Mouse (Mus musculus) embryonic facial prominence, embryonic 12.5 days (tissue): ENCODE measurements at regions not wholly inside any gene's neighbourhood (a gene's known extent, or its start where the extent isn't known, plus 50 kb on each side); places are given as distances from the start of the nearest gene placed in this dataset.

Source experiments
- ATAC-seq: fragments of 200-750 bp; cut with Nextera tagmentation; 2 replicates; pipeline ENCODE4 v1.8.0; 2017; ENCODE audit not compliant: insufficient number of reproducible peaks, insufficient read depth, low FRiP score, low TSS enrichment
- H3K27ac ChIP-seq: fragments of 300-500 bp; sonication (generic); 2 replicates; pipeline ENCODE4 v1.5.1; 2016; ENCODE audit warnings: mild to moderate bottlenecking
- H3K27me3 ChIP-seq: fragments of 300-500 bp; sonication (generic); 2 replicates; pipeline ENCODE4 v1.6.1; 2016; ENCODE audit warnings: mild to moderate bottlenecking, moderate library complexity
- H3K36me3 ChIP-seq: fragments of 300-500 bp; sonication (generic); 2 replicates; pipeline ENCODE4 v1.6.1; 2016; ENCODE audit warnings: mild to moderate bottlenecking
- H3K4me1 ChIP-seq: fragments of 300-500 bp; sonication (generic); 2 replicates; pipeline ENCODE4 v1.6.1; 2016
- H3K4me2 ChIP-seq: fragments of 300-500 bp; sonication (generic); replicated peaks from 2 replicates; pipeline ENCODE4 v1.6.1; 2016; ENCODE audit warnings: mild to moderate bottlenecking, moderate library complexity
- H3K4me3 ChIP-seq: fragments of 300-500 bp; sonication (generic); 2 replicates; pipeline ENCODE4 v1.5.1; 2016; ENCODE audit warnings: mild to moderate bottlenecking
- H3K9ac ChIP-seq: fragments of 300-500 bp; sonication (generic); 2 replicates; pipeline ENCODE4 v1.6.1; 2016; ENCODE audit warnings: mild to moderate bottlenecking, moderate library complexity
- H3K9me3 ChIP-seq: fragments of 300-500 bp; sonication (generic); 2 replicates; pipeline ENCODE4 v1.6.1; 2016; ENCODE audit warnings: mild to moderate bottlenecking, moderate library complexity
- WGBS: fragments of 180-500 bp; shearing (Covaris S2); methylation state at CpG from one replicate; pipeline ENCODE4 v1.1.7; 2016; 5-methylcytosine and 5-hydroxymethylcytosine counted together

GRCm38 (mm10) chr12:118784643-118785042, 61.5 kb upstream of the Sp8 start:
- H3K36me3 ChIP-seq = no peaks in the 10 kb centered on the region
- WGBS = 71% methylated on average over 1 of the region's 1 CpGs
- no peak overlapping the region for H3K9ac ChIP-seq
- ATAC-seq = no peak
- H3K4me2 ChIP-seq = no peak overlapping the region
- no peaks in the 10 kb centered on the region for H3K9me3 ChIP-seq
- no peak overlapping the region for H3K27ac ChIP-seq
- H3K4me3 ChIP-seq = no peak overlapping the region
- H3K4me1 ChIP-seq = no peaks in the 10 kb centered on the region
- no peaks in the 10 kb centered on the region for H3K27me3 ChIP-seq

GRCm38 (mm10) chr12:118781978-118782377, 64.2 kb upstream of the Sp8 start:
- 92% methylated on average over 3 of the region's 3 CpGs for WGBS
- no peak for ATAC-seq
- no peaks in the 10 kb centered on the region for H3K9me3 ChIP-seq

GRCm38 (mm10) chr12:118775463-118776064, 70.6 kb upstream of the Sp8 start:
- Histone ChIP-seq H3K4me2 (no peak overlapping the region), H3K27me3 (no peaks in the 10 kb centered on the region), H3K9me3 (no peaks in the 10 kb centered on the region), H3K4me1 (no peaks in the 10 kb centered on the region), H3K4me3 (no peak overlapping the region), H3K36me3 (no peaks in the 10 kb centered on the region), H3K27ac (no peak overlapping the region), H3K9ac (no peak overlapping the region)
- 71% methylated on average over 1 of the region's 1 CpGs for WGBS
- ATAC-seq = no peak

More at GRCm38 (mm10) chr12:118781978-118782377, 64.2 kb upstream of the Sp8 start:
- Histone ChIP-seq H3K27ac (no peak overlapping the region), H3K4me1 (no peaks in the 10 kb centered on the region), H3K4me2 (no peak overlapping the region), H3K27me3 (no peaks in the 10 kb centered on the region), H3K9ac (no peak overlapping the region), H3K4me3 (no peak overlapping the region), H3K36me3 (no peaks in the 10 kb centered on the region)

GRCm38 (mm10) chr12:118772790-118773189, 73.3 kb upstream of the Sp8 start:
- Histone ChIP-seq H3K4me2 (no peak overlapping the region), H3K27ac (no peak overlapping the region), H3K9me3 (no peaks in the 10 kb centered on the region), H3K27me3 (no peaks in the 10 kb centered on the region), H3K4me1 (no peaks in the 10 kb centered on the region), H3K36me3 (no peaks in the 10 kb centered on the region), H3K9ac (no peak overlapping the region), H3K4me3 (no peak overlapping the region)
- WGBS = 81% methylated on average over 2 of the region's 2 CpGs
- no peak for ATAC-seq

GRCm38 (mm10) chr12:118766472-118766871, 79.7 kb upstream of the Sp8 start:
- H3K9ac ChIP-seq = no peak overlapping the region
- no peak overlapping the region for H3K4me2 ChIP-seq
- WGBS = 65% methylated on average over 1 of the region's 1 CpGs
- no peak overlapping the region for H3K27ac ChIP-seq
- H3K36me3 ChIP-seq = no peaks in the 10 kb centered on the region
- H3K4me3 ChIP-seq = no peak overlapping the region
- no peak for ATAC-seq
- no peaks in the 10 kb centered on the region for H3K27me3 ChIP-seq
- H3K4me1 ChIP-seq = no peaks in the 10 kb centered on the region
- no peaks in the 10 kb centered on the region for H3K9me3 ChIP-seq

DNA sequence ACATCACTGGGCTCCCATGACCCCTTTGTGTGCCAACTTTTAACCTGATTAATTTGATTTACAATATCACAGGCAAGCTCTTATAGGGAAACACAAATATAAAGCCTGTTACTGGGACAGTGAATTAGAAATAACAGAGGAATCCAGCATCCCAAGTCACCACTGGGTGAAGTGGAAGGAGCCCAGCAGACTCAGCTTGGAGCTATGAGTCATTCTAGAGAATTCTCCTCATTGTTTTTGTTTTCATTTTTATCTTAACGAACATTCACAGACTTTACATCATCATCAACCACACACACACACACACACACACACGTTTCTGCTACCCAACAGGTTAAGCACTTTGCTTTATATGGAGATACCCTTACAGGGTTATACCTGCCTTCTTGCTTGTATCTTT, 92.1 kb upstream of the Sp8 start:
- no peak overlapping the region for H3K4me2 ChIP-seq
- H3K27me3 ChIP-seq = no peaks in the 10 kb centered on the region
- no peaks in the 10 kb centered on the region for H3K4me1 ChIP-seq
- H3K27ac ChIP-seq = no peak overlapping the region
- H3K9ac ChIP-seq = no peak overlapping the region
- H3K9me3 ChIP-seq = no peaks in the 10 kb centered on the region
- no peak overlapping the region for H3K4me3 ChIP-seq
- no peak for ATAC-seq
- H3K36me3 ChIP-seq = no peaks in the 10 kb centered on the region
- 76% methylated on average over 2 of the region's 2 CpGs for WGBS

DNA sequence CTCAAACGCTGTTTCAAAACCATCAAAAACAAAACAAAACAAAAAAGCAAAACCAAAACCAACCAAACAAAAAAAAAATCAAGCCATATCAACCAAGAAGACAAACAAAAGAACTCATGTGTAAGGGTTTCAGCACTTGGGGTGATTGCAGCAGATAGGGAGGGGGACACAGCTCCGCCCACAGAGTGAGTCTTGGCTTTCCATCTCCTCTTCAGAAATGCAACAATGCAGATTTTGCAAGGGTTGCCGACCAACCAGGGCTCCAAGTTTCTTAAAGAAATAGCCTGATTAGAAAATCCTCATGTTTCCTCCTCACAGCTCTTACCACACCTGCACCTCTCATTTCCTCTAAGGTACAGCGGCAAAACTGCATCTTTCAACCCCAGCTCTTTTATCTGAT, 107.0 kb upstream of the Sp8 start:
- Histone ChIP-seq H3K4me1 (no peaks in the 10 kb centered on the region), H3K27ac (no peak overlapping the region), H3K9me3 (no peaks in the 10 kb centered on the region), H3K27me3 (no peaks in the 10 kb centered on the region), H3K4me2 (no peak overlapping the region), H3K36me3 (no peaks in the 10 kb centered on the region), H3K4me3 (no peak overlapping the region), H3K9ac (no peak overlapping the region)
- WGBS = 72% methylated on average over 4 of the region's 4 CpGs
- ATAC-seq = no peak

DNA sequence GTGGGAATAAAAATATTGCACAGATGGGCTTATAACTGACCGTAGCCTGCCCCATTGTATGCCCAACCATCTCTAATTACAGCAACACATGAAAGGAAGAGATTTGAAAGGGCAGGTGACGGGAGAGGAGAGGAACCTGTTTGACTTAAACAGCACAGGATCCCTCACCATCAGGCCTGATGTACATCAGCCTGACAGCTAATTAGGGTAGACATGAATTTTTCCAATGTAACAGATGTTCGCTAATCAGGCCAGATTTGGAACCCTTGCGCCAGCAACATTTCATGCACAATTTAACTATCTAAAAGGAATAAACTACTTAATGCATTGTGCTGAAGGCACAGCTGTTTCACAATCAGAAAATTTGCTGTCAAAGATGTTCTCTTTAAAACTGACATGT, 120.2 kb upstream of the Sp8 start:
- Histone ChIP-seq H3K4me2 (no peak overlapping the region), H3K27me3 (no peaks in the 10 kb centered on the region), H3K9ac (no peak overlapping the region), H3K4me1 (no peaks in the 10 kb centered on the region), H3K4me3 (no peak overlapping the region), H3K36me3 (no peaks in the 10 kb centered on the region), H3K9me3 (no peaks in the 10 kb centered on the region), H3K27ac (no peak overlapping the region)
- WGBS = 59% methylated on average over 4 of the region's 4 CpGs
- 0 out of 2 replicates have a peak, but pooled peaks have one; percentile 60 for ATAC-seq

DNA sequence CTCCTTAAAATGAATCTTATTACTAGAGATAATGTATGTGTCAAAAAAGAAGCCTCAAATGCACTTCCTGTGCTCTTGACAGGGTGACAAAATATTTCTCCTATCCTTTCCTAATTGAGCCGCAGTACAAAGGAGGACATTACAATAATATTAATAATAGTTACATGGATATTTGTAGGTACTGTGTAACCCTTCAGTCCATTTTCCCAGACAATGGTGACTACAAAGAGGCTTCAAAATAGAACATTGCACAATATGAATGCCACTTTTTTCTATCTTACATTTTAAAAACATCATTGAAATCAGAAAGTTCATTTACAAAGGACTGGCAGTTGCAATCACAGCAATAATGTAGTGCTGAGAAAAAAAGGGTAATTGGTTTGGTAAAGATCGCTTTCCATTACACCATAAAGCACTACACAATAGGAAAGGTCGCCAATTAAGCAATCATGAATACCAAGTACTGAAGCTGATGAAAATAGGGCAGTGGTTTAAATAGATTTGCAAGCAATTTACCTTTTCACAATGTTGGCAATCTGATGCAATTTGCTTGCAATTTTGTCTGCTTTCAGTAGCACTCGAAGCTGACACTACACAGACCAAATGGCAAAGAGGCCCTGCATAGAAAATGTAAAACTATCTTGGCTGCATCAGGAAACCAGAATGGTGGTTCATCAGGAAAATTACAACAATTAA, 126.1 kb upstream of the Sp8 start:
- WGBS = 70% methylated on average over 4 of the region's 4 CpGs
- Histone ChIP-seq H3K27me3 (no peaks in the 10 kb centered on the region), H3K9me3 (no peaks in the 10 kb centered on the region), H3K4me3 (no peak overlapping the region), H3K36me3 (no peaks in the 10 kb centered on the region), H3K4me2 (no peak overlapping the region), H3K4me1 (no peaks in the 10 kb centered on the region), H3K27ac (no peak overlapping the region), H3K9ac (no peak overlapping the region)
- ATAC-seq = no peak

DNA sequence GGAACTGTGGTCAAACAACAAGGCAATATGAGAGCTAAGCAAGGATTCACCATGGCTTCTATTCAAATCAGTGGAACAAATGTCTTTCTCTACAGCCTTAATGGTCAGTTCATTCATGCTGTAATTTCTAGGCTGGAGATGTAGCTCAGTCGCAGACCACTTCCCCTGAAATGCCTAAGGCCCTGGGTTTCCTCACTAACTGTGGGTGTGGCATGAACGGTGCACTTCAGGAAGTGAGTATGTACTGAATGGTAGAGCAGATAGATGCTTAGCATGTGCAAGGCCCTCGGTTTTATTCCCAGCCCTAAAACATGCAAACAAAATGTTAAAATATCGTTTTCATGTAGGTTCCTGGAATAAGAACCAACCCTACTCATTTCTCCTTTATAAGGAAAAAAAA, 129.3 kb upstream of the Sp8 start:
- no peak for ATAC-seq
- WGBS = 66% methylated on average over 4 of the region's 4 CpGs
- Histone ChIP-seq H3K27ac (no peak overlapping the region), H3K4me3 (no peak overlapping the region), H3K9me3 (no peaks in the 10 kb centered on the region), H3K4me2 (no peak overlapping the region), H3K4me1 (no peaks in the 10 kb centered on the region), H3K27me3 (no peaks in the 10 kb centered on the region), H3K9ac (no peak overlapping the region), H3K36me3 (no peaks in the 10 kb centered on the region)

DNA sequence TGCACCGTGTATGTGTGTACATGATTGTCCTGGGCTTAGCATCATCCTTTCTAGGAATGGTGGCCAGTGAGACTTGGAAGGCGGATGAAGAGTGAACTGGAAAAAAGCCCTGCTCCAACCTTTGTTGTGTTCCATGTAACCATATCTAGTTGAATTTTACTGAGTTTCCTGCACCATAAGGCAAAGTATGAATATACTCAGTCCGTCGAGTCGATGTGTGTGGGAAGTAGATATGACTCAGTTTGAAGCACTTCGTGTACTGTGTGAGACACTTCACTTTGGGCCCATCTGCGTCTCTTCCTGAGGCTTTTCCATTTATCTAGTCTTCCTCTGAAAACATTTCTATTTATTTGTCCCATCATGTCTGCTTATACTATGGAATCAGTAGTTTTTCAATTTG, 139.5 kb upstream of the Sp8 start:
- 91% methylated on average over 7 of the region's 7 CpGs for WGBS
- Histone ChIP-seq H3K27me3 (no peaks in the 10 kb centered on the region), H3K9me3 (no peaks in the 10 kb centered on the region), H3K9ac (no peak overlapping the region), H3K4me3 (no peak overlapping the region), H3K27ac (no peak overlapping the region), H3K4me2 (no peak overlapping the region), H3K4me1 (no peaks in the 10 kb centered on the region), H3K36me3 (no peaks in the 10 kb centered on the region)
- no peak for ATAC-seq

DNA sequence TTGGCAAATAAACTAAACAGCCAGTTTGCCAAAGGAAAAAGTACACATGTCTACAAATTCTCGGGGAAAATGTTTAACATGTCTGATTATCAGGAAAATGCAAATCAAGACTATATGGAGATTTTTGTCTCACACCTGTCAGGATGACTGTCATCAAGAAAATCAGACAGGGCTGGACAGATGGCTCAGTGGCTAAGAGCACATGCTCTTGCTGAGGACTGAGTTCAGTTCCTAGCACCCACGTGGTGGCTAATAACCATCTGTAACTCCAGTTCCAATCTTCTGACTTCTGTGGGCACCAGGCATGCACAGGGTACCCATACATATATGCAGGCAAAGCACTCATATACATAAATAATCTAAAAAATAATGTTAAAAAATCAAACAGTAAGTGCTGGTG, 141.3 kb upstream of the Sp8 start:
- Histone ChIP-seq H3K27me3 (no peaks in the 10 kb centered on the region), H3K4me1 (no peaks in the 10 kb centered on the region), H3K36me3 (no peaks in the 10 kb centered on the region), H3K4me2 (no peak overlapping the region), H3K9ac (no peak overlapping the region), H3K4me3 (no peak overlapping the region), H3K9me3 (no peaks in the 10 kb centered on the region), H3K27ac (no peak overlapping the region)
- no peak for ATAC-seq
- WGBS = 71% methylated on average over 2 of the region's 2 CpGs
